ENCODE assay signal across 8 mouse cellular contexts in genomic region chr14:60633961-60634864, GRCm38 (mm10). TPM values are rescaled to one million over a fixed set of nuclear protein-coding genes. Genes with fewer than 3 reads are reported as not detected.
DNase-seq lines count a peak whose midpoint lies in the region; ATAC-seq and TF ChIP-seq lines count a peak whose summit lies in the region.

Gene Spata13, plus strand, starts transcription at chr14:60634001.

- peak within 1 kb of the TSS; percentile 79 for H3K4me3 ChIP-seq in forebrain, embryonic 11.5 days (ENCODE audit: low read depth, low read length)
- peak within 1 kb of the TSS; percentile 70 for H3K4me3 ChIP-seq in heart, embryonic 16.5 days (ENCODE audit: low read length)
- H3K4me3 ChIP-seq in liver, embryonic 15.5 days (replicated peaks): peak within 1 kb of the TSS; percentile 83
- peak within 1 kb of the TSS; percentile 72 for H3K4me3 ChIP-seq in neural tube, embryonic 13.5 days
- H3K4me3 ChIP-seq in testis, adult 2 months (ENCODE audit: control insufficient read depth, low read depth, low read length): peak within 1 kb of the TSS; percentile 93

- TF ChIP-seq CTCF in testis, adult 2 months (IDR thresholded peaks at IDR 0.05; ENCODE audit: control insufficient read depth, insufficient read depth, insufficient replicate concordance, low read depth, low read length): no peak; the same call in 1 of the 2 replicates

- peaks cover 3% of the 10 kb centered on the region; the same call in 1 of the 2 replicates for H3K36me3 ChIP-seq in forebrain, embryonic 11.5 days (ENCODE audit: control insufficient read depth, insufficient read depth, low read length)
- no peaks in the 10 kb centered on the region for H3K36me3 ChIP-seq in heart, embryonic 16.5 days (ENCODE audit: control insufficient read depth, insufficient read depth)
- peaks cover 14% of the 10 kb centered on the region for H3K36me3 ChIP-seq in liver, embryonic 15.5 days (replicated peaks)
- no peaks in the 10 kb centered on the region for H3K36me3 ChIP-seq in neural tube, embryonic 13.5 days
- H3K36me3 ChIP-seq in testis, adult 2 months (ENCODE audit: control insufficient read depth, insufficient read depth, low read length): no peaks in the 10 kb centered on the region

- no peaks in the 10 kb centered on the region for H3K9me3 ChIP-seq in forebrain, embryonic 11.5 days (ENCODE audit: control insufficient read depth, low read length)
- no peaks in the 10 kb centered on the region for H3K9me3 ChIP-seq in heart, embryonic 16.5 days (replicated peaks; ENCODE audit: control insufficient read depth, low read length)
- H3K9me3 ChIP-seq in liver, embryonic 15.5 days (replicated peaks): no peaks in the 10 kb centered on the region
- no peaks in the 10 kb centered on the region for H3K9me3 ChIP-seq in neural tube, embryonic 13.5 days

- peak; percentile 58 to 72 for DNase-seq in CD8-positive naive resting alpha-beta T cell, adult 2 months (ENCODE audit: low read depth in 2 of 2, low spot score in 2 of 2)
- peak; percentile 64 for DNase-seq in c-Kit-positive CD71-positive TER-119-negative erythroid progenitor cells, embryonic 14.5 days (ENCODE audit: low read depth)
- peak; percentile 99 for DNase-seq in forebrain, embryonic 11.5 days (ENCODE audit: low spot score)
- peak; percentile 95 to 96 for DNase-seq in kidney, postnatal 25 days

- WGBS in forebrain, embryonic 11.5 days: under 1% methylated on average over 50 of the region's 50 CpGs
- under 1% methylated on average over 50 of the region's 50 CpGs for WGBS in heart, embryonic 16.5 days
- under 1% methylated on average over 50 of the region's 50 CpGs for WGBS in liver, embryonic 15.5 days (ENCODE audit: insufficient replicate concordance)
- WGBS in neural tube, embryonic 13.5 days: 1% methylated on average over 48 of the region's 50 CpGs

- TF ChIP-seq POLR2A in testis, adult 2 months (IDR thresholded peaks at IDR 0.05; ENCODE audit: control insufficient read depth, low read depth, low read length): 0 out of 2 replicates have a peak, but pooled peaks have one; percentile 38

- peak within 1 kb of the TSS; percentile 81 for H3K4me2 ChIP-seq in forebrain, embryonic 11.5 days (ENCODE audit: low read depth, low read length, severe bottlenecking)
- peak within 1 kb of the TSS; percentile 98 for H3K4me2 ChIP-seq in heart, embryonic 16.5 days (ENCODE audit: low read depth, low read length)
- peak within 1 kb of the TSS; percentile 85 for H3K4me2 ChIP-seq in liver, embryonic 15.5 days
- H3K4me2 ChIP-seq in neural tube, embryonic 13.5 days: peak within 1 kb of the TSS; percentile 98

- H3K4me1 ChIP-seq in forebrain, embryonic 11.5 days (replicated peaks; ENCODE audit: control insufficient read depth, insufficient read depth, low read length): peaks cover 12% of the 10 kb centered on the region
- H3K4me1 ChIP-seq in heart, embryonic 16.5 days (ENCODE audit: control insufficient read depth, insufficient read depth, low read length): peaks cover 7% of the 10 kb centered on the region; the same call in 1 of the 2 replicates
- H3K4me1 ChIP-seq in liver, embryonic 15.5 days (replicated peaks): peaks cover 53% of the 10 kb centered on the region
- H3K4me1 ChIP-seq in neural tube, embryonic 13.5 days (replicated peaks): peaks cover 42% of the 10 kb centered on the region
- H3K4me1 ChIP-seq in testis, adult 2 months (ENCODE audit: control insufficient read depth, insufficient read depth, low read length): peaks cover 16% of the 10 kb centered on the region

- peak within 1 kb of the TSS; percentile 91 for H3K9ac ChIP-seq in forebrain, embryonic 11.5 days (ENCODE audit: low read length)
- H3K9ac ChIP-seq in heart, embryonic 16.5 days (ENCODE audit: low read length): peak within 1 kb of the TSS; percentile 69
- peak within 1 kb of the TSS; percentile 83 for H3K9ac ChIP-seq in liver, embryonic 15.5 days
- peak within 1 kb of the TSS; percentile 76 for H3K9ac ChIP-seq in neural tube, embryonic 13.5 days

- peak; percentile 89 for ATAC-seq in forebrain, embryonic 11.5 days (replicated peaks; ENCODE audit: low FRiP score)
- peak; percentile 86 for ATAC-seq in heart, embryonic 16.5 days (replicated peaks; ENCODE audit: extremely low read depth, insufficient read depth, low FRiP score)
- peak; percentile 92 for ATAC-seq in liver, embryonic 15.5 days (ENCODE audit: insufficient read depth)
- peak; percentile 91 for ATAC-seq in neural tube, embryonic 13.5 days (ENCODE audit: low read depth)

- peak within 1 kb of the TSS; percentile 92 for H3K27ac ChIP-seq in forebrain, embryonic 11.5 days (ENCODE audit: low read depth, low read length)
- no peak within 1 kb of the TSS for H3K27ac ChIP-seq in heart, embryonic 16.5 days (ENCODE audit: low read length)
- peak within 1 kb of the TSS; percentile 84 for H3K27ac ChIP-seq in liver, embryonic 15.5 days (replicated peaks)
- peak within 1 kb of the TSS; percentile 59 for H3K27ac ChIP-seq in neural tube, embryonic 13.5 days (replicated peaks)
- peak within 1 kb of the TSS; percentile 75 for H3K27ac ChIP-seq in testis, adult 2 months (ENCODE audit: control insufficient read depth, insufficient read depth, low read depth, low read length)

- no peaks in the 10 kb centered on the region for H3K27me3 ChIP-seq in forebrain, embryonic 11.5 days (ENCODE audit: control insufficient read depth, insufficient read depth, low read length)
- peaks cover 11% of the 10 kb centered on the region for H3K27me3 ChIP-seq in heart, embryonic 16.5 days (ENCODE audit: control insufficient read depth, insufficient read depth, low read length)
- peaks cover 52% of the 10 kb centered on the region for H3K27me3 ChIP-seq in liver, embryonic 15.5 days
- H3K27me3 ChIP-seq in neural tube, embryonic 13.5 days: no peaks in the 10 kb centered on the region; the same call in 1 of the 2 replicates
- no peaks in the 10 kb centered on the region for H3K27me3 ChIP-seq in testis, adult 2 months (ENCODE audit: control insufficient read depth, insufficient read depth, low read length)

RNA-seq across cellular contexts. Expression of gene Spata13, which starts in this region (rescaled TPM):
- 136 and 137 TPM in 2 replicates for polyA plus RNA-seq in forebrain, embryonic 11.5 days (2014; fragmentation: Nextera tagmentation; extraction: Ambion mirVana)
- 18.9 and 21.4 TPM in 2 replicates for polyA plus RNA-seq in heart, embryonic 16.5 days (2015; fragmentation: Nextera tagmentation; extraction: Ambion mirVana)
- 18.2 and 21.3 TPM in 2 replicates for polyA plus RNA-seq in liver, embryonic 15.5 days (2015; fragmentation: Nextera tagmentation; extraction: Ambion mirVana)
- polyA plus RNA-seq in neural tube, embryonic 13.5 days (2015; fragmentation: Nextera tagmentation; extraction: Ambion mirVana): 22.2 and 25.6 TPM in 2 replicates
- polyA plus RNA-seq in testis, adult 2 months (2012; rRNA removed): 3.3 and 4.2 TPM in 2 replicates
